Mouse (Mus musculus) forebrain, embryonic 11.5 days (tissue): ENCODE measurements at regions not wholly inside any gene's neighbourhood (a gene's known extent, or its start where the extent isn't known, plus 50 kb on each side); places are given as distances from the start of the nearest gene placed in this dataset.

Experiments used
- ATAC-seq: fragments of 200-750 bp; cut with Nextera tagmentation; replicated peaks from 2 replicates; pipeline ENCODE4 v1.8.0; 2017; ENCODE audit warnings: moderate TSS enrichment; ENCODE audit not compliant: low FRiP score
- DNase-seq: peaks from one replicate; pipeline ENCODE4 v3.0.0-alpha.2; 2017; ENCODE audit warnings: low spot score
- H3K27ac ChIP-seq: fragments of 300-500 bp; sonication (generic); 2 replicates; pipeline ENCODE4 v1.5.1; 2014; ENCODE audit warnings: low read depth, low read length
- H3K27me3 ChIP-seq: fragments of 300-500 bp; sonication (generic); 2 replicates; pipeline ENCODE4 v1.6.1; 2014; ENCODE audit warnings: mild to moderate bottlenecking, low read length, mixed read lengths; ENCODE audit not compliant: control insufficient read depth, insufficient read depth
- H3K36me3 ChIP-seq: fragments of 300-500 bp; sonication (generic); 2 replicates; pipeline ENCODE4 v1.6.1; 2014; ENCODE audit warnings: mild to moderate bottlenecking, low read length, moderate library complexity, mixed read lengths; ENCODE audit not compliant: control insufficient read depth, insufficient read depth
- H3K4me1 ChIP-seq: fragments of 300-500 bp; sonication (generic); replicated peaks from 2 replicates; pipeline ENCODE4 v1.6.1; 2014; ENCODE audit warnings: low read length, mixed read lengths; ENCODE audit not compliant: control insufficient read depth, insufficient read depth
- H3K4me2 ChIP-seq: fragments of 300-500 bp; sonication (generic); 2 replicates; pipeline ENCODE4 v1.6.1; 2014; ENCODE audit warnings: low read depth, mild to moderate bottlenecking, low read length, moderate library complexity, mixed read lengths; ENCODE audit not compliant: severe bottlenecking
- H3K4me3 ChIP-seq: fragments of 300-500 bp; sonication (generic); 2 replicates; pipeline ENCODE4 v1.5.1; 2014; ENCODE audit warnings: low read depth, low read length
- H3K9ac ChIP-seq: fragments of 300-500 bp; sonication (generic); 2 replicates; pipeline ENCODE4 v1.6.1; 2014; ENCODE audit warnings: low read length
- H3K9me3 ChIP-seq: fragments of 300-500 bp; sonication (generic); 2 replicates; pipeline ENCODE4 v1.6.1; 2016; ENCODE audit warnings: low read length, mixed read lengths; ENCODE audit not compliant: control insufficient read depth
- WGBS: fragments of 180-500 bp; shearing (Covaris S2); extraction: QIAGEN DNeasy Blood & Tissue Kit; methylation state at CpG from one replicate; pipeline ENCODE4 v1.1.7; 2014; 5-methylcytosine and 5-hydroxymethylcytosine counted together

DNA sequence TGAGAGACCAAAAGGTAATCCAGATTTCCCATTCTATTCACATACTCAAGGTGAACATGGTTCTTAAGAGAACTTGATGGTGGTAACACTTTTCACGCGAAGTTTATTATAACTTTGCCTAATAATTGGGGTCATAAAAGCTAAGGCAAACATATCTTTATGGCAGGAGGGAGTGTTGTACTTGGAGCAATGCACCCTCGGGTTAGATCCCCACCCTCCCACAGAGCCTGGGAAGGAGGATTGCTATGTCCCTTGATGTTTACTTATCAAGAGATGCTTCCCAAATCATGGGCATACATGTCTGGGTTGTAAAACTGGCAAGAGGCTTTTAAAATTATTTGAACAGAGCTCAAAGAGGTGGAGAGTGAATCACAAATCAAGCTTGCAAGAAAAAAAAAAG, 180.5 kb downstream of the Ppp1r3a start:
- Histone ChIP-seq H3K27ac (no peak overlapping the region), H3K36me3 (no peaks in the 10 kb centered on the region), H3K27me3 (no peaks in the 10 kb centered on the region), H3K4me1 (no peaks in the 10 kb centered on the region), H3K4me3 (no peak overlapping the region), H3K4me2 (no peak overlapping the region), H3K9ac (no peak overlapping the region), H3K9me3 (no peaks in the 10 kb centered on the region)
- ATAC-seq: no peak
- WGBS: 87% methylated on average over 3 of the region's 3 CpGs
- no peak for DNase-seq

DNA sequence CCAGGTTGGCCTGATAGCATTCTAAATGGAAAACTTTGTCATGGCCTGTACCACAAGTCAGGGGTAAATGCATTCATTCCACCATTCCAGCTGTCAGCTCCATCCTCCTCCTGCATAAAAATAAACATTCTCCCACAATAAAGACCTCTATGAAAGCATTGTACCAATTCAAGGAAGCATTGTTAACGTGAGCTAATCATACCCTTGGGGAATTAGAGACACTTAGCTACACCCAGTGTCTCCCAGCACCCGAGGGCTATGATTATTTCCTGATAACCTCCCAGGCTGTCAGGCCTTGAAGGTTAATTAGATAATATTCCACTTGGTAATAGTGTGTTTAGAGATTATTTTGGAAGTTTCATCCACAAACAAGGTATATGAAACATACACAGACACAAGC, 182.1 kb downstream of the Ppp1r3a start:
- no peak for DNase-seq
- Histone ChIP-seq H3K27ac (no peak overlapping the region), H3K36me3 (no peaks in the 10 kb centered on the region), H3K4me3 (no peak overlapping the region), H3K27me3 (no peaks in the 10 kb centered on the region), H3K9me3 (no peaks in the 10 kb centered on the region), H3K9ac (no peak overlapping the region), H3K4me2 (no peak overlapping the region), H3K4me1 (no peaks in the 10 kb centered on the region)
- ATAC-seq: no peak
- WGBS: 56% methylated on average over 2 of the region's 2 CpGs

- Histone ChIP-seq H3K4me1 (no peaks in the 10 kb centered on the region), H3K4me3 (no peak overlapping the region), H3K27me3 (no peaks in the 10 kb centered on the region), H3K9me3 (no peaks in the 10 kb centered on the region), H3K4me2 (no peak overlapping the region), H3K27ac (no peak overlapping the region), H3K36me3 (no peaks in the 10 kb centered on the region), H3K9ac (no peak overlapping the region)
- DNase-seq (no peak), ATAC-seq (no peak)
- 91% methylated on average over 5 of the region's 5 CpGs for WGBS
These were observed 214.7 kb downstream of the Ppp1r3a start for GRCm38 (mm10) chr6:14540333-14540732.

DNA sequence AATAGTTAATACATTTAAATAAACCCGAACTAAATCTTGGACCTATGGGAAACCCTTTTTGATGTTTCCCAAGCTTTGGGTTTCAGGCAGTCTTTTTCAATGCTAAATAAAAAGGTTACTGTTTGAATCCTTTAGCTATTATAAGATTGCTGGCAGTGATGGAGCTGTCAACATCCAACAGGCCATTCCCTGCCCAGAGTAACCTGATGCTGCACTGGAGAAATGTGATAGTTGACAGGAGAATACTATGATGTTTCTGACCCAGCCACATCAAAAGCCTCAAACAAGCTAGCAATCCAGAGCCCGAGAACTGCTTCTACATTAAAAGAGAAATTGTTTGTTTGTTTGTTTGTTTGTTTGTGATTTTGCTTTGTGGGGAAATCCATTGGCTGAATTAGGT, 226.0 kb downstream of the Ppp1r3a start:
- ATAC-seq (no peak), DNase-seq (no peak)
- Histone ChIP-seq H3K4me3 (no peak overlapping the region), H3K4me1 (no peaks in the 10 kb centered on the region), H3K27ac (no peak overlapping the region), H3K27me3 (no peaks in the 10 kb centered on the region), H3K4me2 (no peak overlapping the region), H3K9me3 (no peaks in the 10 kb centered on the region), H3K36me3 (no peaks in the 10 kb centered on the region), H3K9ac (no peak overlapping the region)
- 55% methylated on average over 2 of the region's 2 CpGs for WGBS

DNA sequence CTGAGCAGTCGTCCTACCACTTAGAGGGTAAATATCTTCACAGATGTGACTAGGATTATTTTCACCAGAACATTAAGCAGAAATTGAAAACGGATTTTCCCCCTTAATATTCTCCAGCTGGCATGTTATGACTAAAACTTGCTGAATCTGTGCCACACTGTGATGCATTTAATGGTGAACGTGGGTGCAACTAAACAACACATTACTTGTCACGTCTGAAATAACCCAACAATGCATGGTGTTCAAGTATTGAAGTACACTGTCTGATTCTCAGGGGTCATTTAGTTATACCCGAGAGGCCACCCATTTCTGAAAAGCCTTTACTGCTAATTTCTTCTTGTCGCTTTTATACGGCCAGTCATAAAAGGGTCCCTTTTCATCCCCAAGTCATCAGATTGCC, 226.5 kb downstream of the Ppp1r3a start:
- H3K4me2 ChIP-seq: no peak overlapping the region
- DNase-seq: no peak
- no peaks in the 10 kb centered on the region for H3K27me3 ChIP-seq
- no peak for ATAC-seq
- H3K9ac ChIP-seq: no peak overlapping the region
- no peaks in the 10 kb centered on the region for H3K9me3 ChIP-seq
- WGBS: 33% methylated on average over 7 of the region's 7 CpGs
- H3K4me3 ChIP-seq: no peak overlapping the region
- H3K27ac ChIP-seq: no peak overlapping the region
- no peaks in the 10 kb centered on the region for H3K36me3 ChIP-seq
- H3K4me1 ChIP-seq: no peaks in the 10 kb centered on the region

DNA sequence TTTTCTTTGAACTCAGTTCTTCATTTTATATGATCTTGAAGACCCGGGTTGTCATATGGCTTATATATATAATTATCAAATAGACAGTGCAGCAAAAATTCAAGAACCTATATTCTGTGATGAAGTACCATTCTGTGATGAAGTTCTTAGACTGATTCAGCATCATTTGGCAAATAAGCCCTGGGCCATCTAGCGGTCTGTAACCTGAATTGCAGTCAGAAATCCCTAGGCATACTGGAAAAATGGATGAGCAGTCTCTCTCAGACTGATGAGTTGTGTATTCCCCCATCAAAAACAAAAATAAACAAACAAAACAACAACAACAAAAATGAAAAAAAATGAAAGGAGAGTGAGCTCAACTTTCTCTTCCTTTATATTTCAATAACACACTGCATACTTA, 232.3 kb downstream of the Ppp1r3a start:
- 21% methylated on average over 2 of the region's 2 CpGs for WGBS
- Histone ChIP-seq H3K4me1 (no peaks in the 10 kb centered on the region), H3K27ac (no peak overlapping the region), H3K36me3 (no peaks in the 10 kb centered on the region), H3K4me3 (no peak overlapping the region), H3K9me3 (no peaks in the 10 kb centered on the region), H3K27me3 (no peaks in the 10 kb centered on the region), H3K4me2 (no peak overlapping the region), H3K9ac (no peak overlapping the region)
- ATAC-seq: no peak
- no peak for DNase-seq

DNA sequence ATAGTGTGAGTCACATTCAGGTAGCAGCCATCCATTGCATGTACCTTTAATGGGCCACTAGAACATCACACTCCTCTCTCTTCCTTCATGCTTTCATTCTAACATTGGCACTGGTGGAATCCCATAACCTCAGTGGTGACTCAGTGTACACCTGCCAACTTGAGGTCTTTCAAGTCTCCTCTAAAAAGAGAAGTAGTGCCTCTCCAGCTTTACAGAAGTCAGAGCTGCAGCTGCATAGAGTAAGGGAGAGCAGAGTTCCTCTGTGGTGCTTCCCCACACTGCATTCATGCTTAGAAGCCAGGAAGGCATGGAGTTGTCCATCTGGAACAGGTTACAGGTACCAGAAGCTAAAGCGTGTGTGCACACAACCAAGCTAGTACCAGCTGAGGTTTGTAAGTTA, 233.8 kb downstream of the Ppp1r3a start:
- Histone ChIP-seq H3K36me3 (no peaks in the 10 kb centered on the region), H3K9me3 (no peaks in the 10 kb centered on the region), H3K4me1 (no peaks in the 10 kb centered on the region), H3K27me3 (no peaks in the 10 kb centered on the region), H3K4me2 (no peak overlapping the region), H3K9ac (no peak overlapping the region), H3K27ac (no peak overlapping the region), H3K4me3 (no peak overlapping the region)
- DNase-seq (no peak), ATAC-seq (no peak)
- WGBS: 88% methylated on average over 1 of the region's 1 CpGs

DNA sequence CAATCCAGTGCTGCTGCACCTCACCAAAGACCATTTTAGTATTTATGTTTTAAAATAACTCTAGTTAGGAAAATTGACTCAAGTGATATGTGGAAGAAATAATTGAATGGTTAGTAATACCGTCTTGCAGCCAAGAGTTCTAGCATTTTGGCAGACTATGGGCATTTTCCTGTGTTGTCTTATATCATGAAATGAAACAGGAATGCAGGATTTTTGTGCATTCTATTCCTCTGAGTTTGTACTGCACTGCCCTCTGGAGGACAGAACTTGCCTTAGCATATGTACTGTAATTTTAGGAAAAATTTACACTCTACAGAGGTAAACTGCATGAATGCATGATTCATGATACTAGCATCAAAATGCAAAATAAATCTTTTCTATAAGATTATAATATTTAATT, 250.9 kb downstream of the Ppp1r3a start:
- Histone ChIP-seq H3K27me3 (no peaks in the 10 kb centered on the region), H3K4me1 (no peaks in the 10 kb centered on the region), H3K27ac (no peak overlapping the region), H3K4me3 (no peak overlapping the region), H3K9ac (no peak overlapping the region), H3K4me2 (no peak overlapping the region), H3K36me3 (no peaks in the 10 kb centered on the region), H3K9me3 (no peaks in the 10 kb centered on the region)
- peak; percentile 49; the same call in 1 of the 2 replicates for ATAC-seq
- no peak for DNase-seq
- WGBS: 66% methylated on average over 1 of the region's 1 CpGs

GRCm38 (mm10) chr6:14500663-14501062, 254.4 kb downstream of the Ppp1r3a start:
- ATAC-seq (no peak), DNase-seq (no peak)
- H3K4me2 ChIP-seq: no peak overlapping the region
- no peaks in the 10 kb centered on the region for H3K9me3 ChIP-seq
- H3K9ac ChIP-seq: no peak overlapping the region
- 77% methylated on average over 2 of the region's 2 CpGs for WGBS
- no peak overlapping the region for H3K4me3 ChIP-seq
- H3K27ac ChIP-seq: no peak overlapping the region
- H3K4me1 ChIP-seq: no peaks in the 10 kb centered on the region
- no peaks in the 10 kb centered on the region for H3K36me3 ChIP-seq
- H3K27me3 ChIP-seq: no peaks in the 10 kb centered on the region
